Mouse (Mus musculus) brain, embryonic 14.5 days (tissue): ENCODE results near the gene Srsf5.

ENCODE experiments used
- CTCF ChIP-seq: fragments of 200-500 bp; IDR thresholded peaks from 2 replicates; pipeline ENCODE4 v1.5.1; 2012; ENCODE audit warnings: inconsistent platforms, mild to moderate bottlenecking, moderate library complexity, borderline replicate concordance; ENCODE audit not compliant: insufficient read depth, insufficient read length; ENCODE audit errors: extremely low read depth
- POLR2A ChIP-seq: fragments of 200-500 bp; IDR thresholded peaks from 2 replicates; pipeline ENCODE4 v1.6.1; 2012; ENCODE audit warnings: mild to moderate bottlenecking, inconsistent platforms, borderline replicate concordance; ENCODE audit not compliant: poor library complexity, insufficient read depth, insufficient read length, severe bottlenecking; ENCODE audit errors: extremely low read depth

DNA sequence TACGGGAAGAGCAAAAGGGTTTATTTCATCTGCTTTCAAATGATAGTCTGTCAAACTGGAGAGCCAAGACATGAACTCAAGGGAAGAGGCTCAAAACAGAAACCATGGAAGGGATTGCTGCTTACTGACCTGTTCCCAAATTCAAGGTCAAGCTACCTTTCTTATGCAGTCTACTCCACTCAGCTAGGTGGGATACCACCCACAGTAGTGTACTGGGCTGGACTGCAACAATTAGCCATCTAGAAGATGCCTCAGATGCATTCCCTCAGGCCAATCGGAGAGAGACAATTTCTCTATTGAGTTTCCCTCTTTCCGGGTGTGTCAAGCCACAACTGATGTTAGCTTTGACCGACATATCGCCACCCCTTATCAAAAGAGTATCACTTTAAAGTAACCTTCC is 24.0 kb upstream of the Srsf5 start:
- TF ChIP-seq CTCF, result no peak
- no peak for TF ChIP-seq POLR2A
